In genomic region chr12:4448076-4448589, GRCm38 (mm10) we compare ENCODE assay signal across 26 mouse cellular contexts. TPM values are rescaled to one million over a fixed set of nuclear protein-coding genes. Genes with fewer than 3 reads are reported as not detected.
A peak's percentile ranks its signal among the peaks of the same experiment; 100 is the strongest.
DNase-seq lines count a peak whose midpoint lies in the region; ATAC-seq lines count a peak whose summit lies in the region.
"Had no signal": no experiment of that assay in that cellular context is flagged by ENCODE, and none has a peak within 500 bp of the region (broad histone marks: within the 10 kb centered on the region; RNA-seq: fewer than 3 reads in every experiment).

No protein-coding gene starts in this region.

- H3K4me2 ChIP-seq in midbrain, embryonic 11.5 days = no peak overlapping the region
- H3K4me2 ChIP-seq: embryonic facial prominence, embryonic 13.5 days; forebrain, embryonic 12.5 days; forebrain, embryonic 15.5 days; heart, embryonic 11.5 days; hindbrain, embryonic 14.5 days had no signal

- no peak overlapping the region for H3K4me3 ChIP-seq in hindbrain, embryonic 10.5 days
- no peak overlapping the region for H3K4me3 ChIP-seq in midbrain, embryonic 11.5 days (ENCODE audit: low read depth, low read length)
- H3K4me3 ChIP-seq: embryonic facial prominence, embryonic 10.5 days; embryonic facial prominence, embryonic 13.5 days; erythroblast, embryonic 14.5 days; forebrain, embryonic 12.5 days; forebrain, embryonic 15.5 days; heart, adult 2 months had no signal

- no peak overlapping the region for H3K9ac ChIP-seq in midbrain, embryonic 11.5 days (ENCODE audit: low read length)
- H3K9ac ChIP-seq: embryonic facial prominence, embryonic 13.5 days; forebrain, embryonic 12.5 days; forebrain, embryonic 15.5 days; hindbrain, embryonic 14.5 days had no signal

- no peaks in the 10 kb centered on the region for H3K4me1 ChIP-seq in hindbrain, embryonic 10.5 days (replicated peaks)
- no peaks in the 10 kb centered on the region for H3K4me1 ChIP-seq in midbrain, embryonic 11.5 days (ENCODE audit: control insufficient read depth, insufficient read depth, low read length)
- H3K4me1 ChIP-seq: embryonic facial prominence, embryonic 10.5 days; embryonic facial prominence, embryonic 13.5 days had no signal

- H3K27me3 ChIP-seq in hindbrain, embryonic 10.5 days (ENCODE audit: insufficient read depth, poor library complexity, severe bottlenecking) = no peaks in the 10 kb centered on the region
- no peaks in the 10 kb centered on the region for H3K27me3 ChIP-seq in midbrain, embryonic 11.5 days (ENCODE audit: control insufficient read depth, insufficient read depth, low read length)
- H3K27me3 ChIP-seq: embryonic facial prominence, embryonic 13.5 days; forebrain, embryonic 12.5 days; forebrain, embryonic 15.5 days; Patski had no signal

- peak; percentile 69 for DNase-seq in A20 (ENCODE audit: low read depth, low spot score)
- no peak for DNase-seq in hindbrain, embryonic 10.5 days (ENCODE audit: low spot score)
- DNase-seq in midbrain, embryonic 11.5 days (ENCODE audit: low spot score, missing footprints) = no peak
- DNase-seq in urinary bladder, postnatal 10 days (ENCODE audit: low spot score) = no peak
- DNase-seq: adrenal gland, adult 8-10 months; adrenal gland, postnatal 25 days; cerebellum, adult 11-12 months; cerebellum, adult 8-10 months; cerebellum, postnatal 10 days; cerebellum, postnatal 36 days; embryo, embryonic 11 days; gastrocnemius, postnatal 25 days; heart, adult 2 months; heart, postnatal 36 days had no signal

- H3K27ac ChIP-seq in hindbrain, embryonic 10.5 days = no peak overlapping the region
- H3K27ac ChIP-seq in midbrain, embryonic 11.5 days (ENCODE audit: low read depth, low read length) = no peak overlapping the region
- H3K27ac ChIP-seq: embryonic facial prominence, embryonic 10.5 days; embryonic facial prominence, embryonic 13.5 days; forebrain, embryonic 12.5 days; forebrain, embryonic 15.5 days; heart, adult 2 months; hindbrain, embryonic 14.5 days; hindbrain, postnatal 0 days had no signal

- 89% methylated on average over 4 of the region's 4 CpGs for WGBS in hindbrain, embryonic 10.5 days
- WGBS in midbrain, embryonic 11.5 days = 89% methylated on average over 4 of the region's 4 CpGs

- H3K36me3 ChIP-seq in hindbrain, embryonic 10.5 days = no peaks in the 10 kb centered on the region
- H3K36me3 ChIP-seq in midbrain, embryonic 11.5 days (ENCODE audit: control insufficient read depth, insufficient read depth, low read length) = no peaks in the 10 kb centered on the region
- H3K36me3 ChIP-seq: embryonic facial prominence, embryonic 10.5 days; embryonic facial prominence, embryonic 13.5 days; forebrain, embryonic 12.5 days; forebrain, embryonic 15.5 days had no signal

- ATAC-seq in activated CD4-positive, CD25-positive, alpha-beta regulatory T cell, adult 4 months = peak; percentile 47
- ATAC-seq in megakaryocyte, adult 5-6 weeks (ENCODE audit: poor library complexity, severe bottlenecking) = peak; percentile 36; the same call in 1 of the 2 replicates
- ATAC-seq in midbrain, embryonic 11.5 days (ENCODE audit: low FRiP score) = no peak
- ATAC-seq: forebrain, embryonic 15.5 days; hindbrain, postnatal 0 days; intestine, postnatal 0 days; Patski had no signal

- H3K9me3 ChIP-seq in hindbrain, embryonic 10.5 days = no peaks in the 10 kb centered on the region
- no peaks in the 10 kb centered on the region for H3K9me3 ChIP-seq in midbrain, embryonic 11.5 days (ENCODE audit: control insufficient read depth, low read length)
- H3K9me3 ChIP-seq: embryonic facial prominence, embryonic 10.5 days; embryonic facial prominence, embryonic 13.5 days; forebrain, embryonic 12.5 days; forebrain, embryonic 15.5 days had no signal

RNA-seq across cellular contexts. Expression of gene Ncoa1, which starts 28.8 kb away (rescaled TPM):
- polyA plus RNA-seq in activated CD4-positive, CD25-positive, alpha-beta regulatory T cell, adult 4 months (2017; shearing (Covaris generic)) = 10 to 100 TPM; 10.1 to 16.7 TPM
- total RNA-seq in megakaryocyte, adult 5-6 weeks (2015) = 71.5 and 74.4 TPM in 2 replicates
- total RNA-seq in megakaryocyte, adult 5-6 weeks (2017) = 28.4 and 61.9 TPM in 2 replicates
- 2.6 and 2.8 TPM in 2 replicates for polyA plus RNA-seq in hindbrain, embryonic 10.5 days (2016; fragmentation: Nextera tagmentation; extraction: Ambion mirVana)
- 4.7 and 4.9 TPM in 2 replicates for polyA plus RNA-seq in midbrain, embryonic 11.5 days (2014; fragmentation: Nextera tagmentation; extraction: Ambion mirVana)
